Mouse (Mus musculus) left cerebral cortex, adult 9 months (tissue): ENCODE data around the gene Aph1b.

Source experiments
- DNase-seq, 2 experiments: peaks; one replicate each; pipeline ENCODE4 v3.0.0; 2022; ENCODE audit warnings: low spot score in 2 of 2

Gene Aph1b

DNA sequence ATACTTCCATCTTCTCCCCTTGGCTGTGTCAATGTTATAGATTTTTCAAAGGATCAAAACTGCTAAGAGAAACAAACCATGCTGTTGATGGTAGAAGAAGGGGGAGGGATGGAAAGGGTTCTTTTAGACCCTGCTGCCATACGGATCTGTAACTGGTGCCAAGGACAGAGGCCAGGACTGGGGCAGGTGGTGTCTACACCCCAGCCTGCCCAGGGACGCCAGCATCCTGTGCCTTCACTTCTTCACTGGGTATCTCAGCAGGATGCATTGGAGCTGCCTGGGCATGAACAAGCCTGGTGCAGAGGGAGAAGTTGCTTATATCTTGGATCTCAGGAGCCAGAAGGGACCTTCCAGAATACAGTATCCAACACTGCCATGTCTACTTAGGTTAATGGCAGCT is 50.8 kb downstream of the Aph1b start:
- no peak for DNase-seq

DNA sequence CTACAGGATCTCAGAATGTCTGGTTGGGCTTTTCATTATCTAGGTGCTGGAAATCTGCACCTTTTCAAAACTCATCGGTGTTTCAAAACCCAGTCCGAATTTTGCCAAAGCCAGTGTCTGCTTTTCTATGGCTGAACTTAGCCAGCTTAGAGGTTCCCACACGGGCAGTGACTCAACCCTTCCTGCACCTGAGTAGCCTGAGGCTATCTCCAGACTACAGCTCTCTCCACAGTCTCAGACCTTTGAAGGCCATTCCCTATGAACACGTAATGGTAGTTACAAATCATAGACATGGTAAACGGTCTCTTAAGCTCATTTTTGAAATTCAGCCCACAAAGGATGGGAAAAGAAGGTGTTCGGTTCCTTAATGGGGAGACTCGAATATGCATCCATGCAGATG is 55.8 kb downstream of the Aph1b start:
- DNase-seq = no peak

DNA sequence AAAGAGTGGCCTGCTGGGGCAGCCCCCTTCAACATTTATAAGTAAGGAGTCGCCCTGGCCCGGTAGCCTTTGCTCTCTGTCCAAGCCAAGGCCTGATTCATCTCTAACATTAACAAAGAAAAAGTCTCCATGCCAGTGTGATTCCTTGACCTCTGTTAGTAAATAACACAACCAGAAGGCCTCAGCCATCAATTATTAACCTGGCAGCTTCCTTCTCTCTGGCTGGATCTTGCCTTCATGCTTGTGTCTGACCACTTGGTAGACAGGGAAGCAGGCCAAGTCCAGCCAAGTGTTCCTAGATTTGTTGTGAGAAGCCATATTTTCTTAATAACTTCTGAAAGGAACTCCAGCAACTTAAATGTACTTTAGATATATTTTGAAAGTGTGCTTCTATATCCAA is 58.7 kb downstream of the Aph1b start:
- DNase-seq = no peak

DNA sequence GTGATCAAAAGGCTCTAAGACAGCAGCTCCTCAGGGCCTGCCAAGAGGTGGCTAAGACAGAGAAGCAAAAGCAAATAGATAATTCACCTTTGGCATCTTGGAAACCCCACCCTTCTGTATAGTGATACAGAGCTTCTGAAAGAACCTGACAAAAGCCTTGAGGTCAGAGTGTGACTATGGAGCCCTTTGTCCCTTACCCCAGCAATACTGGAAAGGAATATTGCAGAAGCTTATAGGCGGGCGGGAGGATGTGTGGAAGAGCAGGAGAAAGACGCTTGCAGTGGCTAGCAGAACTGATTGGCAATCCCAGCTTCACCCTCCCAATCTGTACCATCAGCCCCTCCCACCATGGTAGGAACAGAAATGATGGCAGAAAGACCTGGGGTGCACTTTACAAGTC is 59.3 kb downstream of the Aph1b start:
- DNase-seq = no peak

GRCm38 (mm10) chr9:66735122-66735521 is 60.2 kb downstream of the Aph1b start:
- peak in 1 of 2 experiments; percentile 20 for DNase-seq

DNA sequence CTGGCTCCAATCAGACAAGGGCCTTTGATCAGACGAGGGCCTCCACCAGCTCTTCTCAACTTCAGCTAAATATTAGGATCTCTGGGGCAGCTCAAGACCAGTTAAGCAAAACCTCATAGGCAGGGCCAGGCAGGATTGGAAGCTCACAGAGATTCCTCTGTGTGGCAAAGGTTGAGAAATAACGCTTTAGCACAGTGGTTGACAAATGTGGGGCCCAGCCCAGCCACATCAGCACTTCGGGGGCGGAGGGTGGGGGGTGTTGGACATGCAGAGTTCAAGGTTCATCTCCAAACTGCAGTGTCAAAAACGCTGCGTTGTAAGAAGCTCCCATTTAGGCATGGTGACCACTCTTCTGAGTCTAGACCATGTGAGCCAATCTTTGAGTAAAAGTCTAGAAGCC is 60.7 kb downstream of the Aph1b start:
- no peak for DNase-seq

GRCm38 (mm10) chr9:66732791-66733691 is 62.2 kb downstream of the Aph1b start:
- peak; percentile 64 to 76 for DNase-seq

- DNase-seq = no peak
Measured at GRCm38 (mm10) chr9:66731284-66731683, 64.0 kb downstream of the Aph1b start.

DNA sequence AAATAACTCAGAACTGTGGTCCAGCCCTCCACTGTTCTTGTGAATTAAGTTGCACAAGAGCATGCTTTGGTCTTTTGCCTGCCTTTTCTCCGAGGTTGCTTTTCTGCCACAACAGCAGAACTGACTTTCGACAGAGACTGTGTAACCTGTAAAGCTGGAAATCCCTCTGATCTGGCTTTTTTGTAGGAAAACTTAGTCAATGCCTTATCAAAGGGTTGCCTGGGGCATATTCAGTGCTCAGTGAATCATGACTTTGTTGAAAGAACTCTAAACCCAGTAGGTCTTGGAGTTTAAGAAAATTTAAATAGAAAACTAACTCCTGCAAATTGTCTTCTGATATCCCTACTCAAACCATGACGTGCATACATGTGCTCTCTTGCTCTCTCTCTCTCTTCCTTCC is 64.7 kb downstream of the Aph1b start:
- no peak for DNase-seq

GRCm38 (mm10) chr9:66727333-66727732 is 68.0 kb downstream of the Aph1b start:
- no peak for DNase-seq

GRCm38 (mm10) chr9:66725591-66725990 is 69.7 kb downstream of the Aph1b start:
- DNase-seq = no peak
